Mouse (Mus musculus) MEL (cell line): Measurements from ENCODE around the gene Grm7. TPM values are rescaled to one million over a fixed set of nuclear protein-coding genes. Genes with fewer than 3 reads are reported as not detected.

ENCODE experiments used
- DNase-seq: peaks from one replicate; pipeline ENCODE4 v3.0.0; 2011; ENCODE audit warnings: low read depth, low spot score
- H3K27ac ChIP-seq: 2 replicates; pipeline ENCODE4 v1.5.1; 2012; ENCODE audit warnings: low read depth, mild to moderate bottlenecking, control low read depth, low read length, moderate library complexity; ENCODE audit not compliant: control insufficient read depth
- H3K27me3 ChIP-seq, 2 experiments: fragments of 150-350 bp in 1 of 2; sonication (generic) in 1 of 2; 2 replicates each; pipeline ENCODE4 v1.6.1; 2012; ENCODE audit warnings: low read length in 2 of 2, mild to moderate bottlenecking in 2 of 2, improper control_type of control experiment in 1 of 2, moderate library complexity in 1 of 2; ENCODE audit not compliant: insufficient read depth in 2 of 2, control insufficient read depth in 1 of 2
- H3K36me3 ChIP-seq, 2 experiments: 2 replicates each; pipeline ENCODE4 v1.6.1; 2012 to 2014; ENCODE audit warnings: low read length in 2 of 2, improper control_type of control experiment in 1 of 2, inconsistent platforms in 1 of 2, mild to moderate bottlenecking in 1 of 2; ENCODE audit not compliant: insufficient read depth in 2 of 2, control insufficient read depth in 1 of 2
- H3K4me1 ChIP-seq, 2 experiments: fragments of 150-350 bp in 1 of 2; sonication (generic) in 1 of 2; 2 replicates each; pipeline ENCODE4 v1.6.1; 2012; ENCODE audit warnings: low read length in 2 of 2, improper control_type of control experiment in 1 of 2, mild to moderate bottlenecking in 1 of 2; ENCODE audit not compliant: insufficient read depth in 2 of 2, control insufficient read depth in 1 of 2
- H3K4me3 ChIP-seq, 2 experiments: fragments of 150-350 bp in 1 of 2; sonication (generic) in 1 of 2; 2 replicates each; pipeline ENCODE4 v1.5.1; 2012; ENCODE audit warnings: low read depth in 2 of 2, low read length in 2 of 2, mild to moderate bottlenecking in 2 of 2, moderate library complexity in 2 of 2, control low read depth in 1 of 2, improper control_type of control experiment in 1 of 2; ENCODE audit not compliant: control insufficient read depth in 1 of 2, insufficient read depth in 1 of 2
- H3K79me2 ChIP-seq: 2 replicates; pipeline ENCODE4 v1.6.1; 2012; ENCODE audit warnings: mild to moderate bottlenecking, low read length, moderate library complexity; ENCODE audit not compliant: control insufficient read depth, poor library complexity, insufficient read depth
- H3K9ac ChIP-seq: 2 replicates; pipeline ENCODE4 v1.6.1; 2012; ENCODE audit warnings: low read depth, mild to moderate bottlenecking, control low read depth, low read length, moderate library complexity; ENCODE audit not compliant: control insufficient read depth, poor library complexity, severe bottlenecking
- H3K9me3 ChIP-seq: fragments of 150-350 bp; sonication (generic); replicated peaks from 2 replicates; pipeline ENCODE4 v1.6.1; 2012; ENCODE audit warnings: mild to moderate bottlenecking, low read length, improper control_type of control experiment, moderate library complexity; ENCODE audit not compliant: insufficient read depth
- BHLHE40 ChIP-seq: IDR thresholded peaks from 2 replicates; pipeline ENCODE4 v1.6.1; 2012; ENCODE audit warnings: low read depth, mild to moderate bottlenecking, inconsistent platforms, low read length, improper control_type of control experiment, borderline replicate concordance
- CHD1 ChIP-seq: IDR thresholded peaks from 2 replicates; pipeline ENCODE4 v1.6.1; 2012; ENCODE audit warnings: low read depth, mild to moderate bottlenecking, inconsistent platforms, low read length, improper control_type of control experiment
- CHD2 ChIP-seq: IDR thresholded peaks from 2 replicates; pipeline ENCODE4 v1.6.1; 2011; ENCODE audit warnings: low read length, improper control_type of control experiment
- ELF1 ChIP-seq: IDR thresholded peaks from 2 replicates; pipeline ENCODE4 v1.6.1; 2014; ENCODE audit warnings: low read depth, mild to moderate bottlenecking, inconsistent platforms, low read length, improper control_type of control experiment, moderate library complexity
- EP300 ChIP-seq, 2 experiments: IDR thresholded peaks; 2 replicates each; pipeline ENCODE4 v1.6.1; 2011; ENCODE audit warnings: improper control_type of control experiment in 2 of 2, low read length in 2 of 2, low read depth in 1 of 2, mild to moderate bottlenecking in 1 of 2
- ETS1 ChIP-seq: IDR thresholded peaks from 2 replicates; pipeline ENCODE4 v1.6.1; 2012; ENCODE audit warnings: low read depth, mild to moderate bottlenecking, inconsistent platforms, low read length, improper control_type of control experiment, moderate library complexity
- GATA1 ChIP-seq: IDR thresholded peaks from 2 replicates; pipeline ENCODE4 v1.6.1; 2011; ENCODE audit warnings: low read depth, low read length, improper control_type of control experiment
- HCFC1 ChIP-seq: IDR thresholded peaks from 2 replicates; pipeline ENCODE4 v1.6.1; 2012; ENCODE audit warnings: low read depth, mild to moderate bottlenecking, inconsistent platforms, low read length, improper control_type of control experiment, moderate library complexity
- JUND ChIP-seq: IDR thresholded peaks from 2 replicates; pipeline ENCODE4 v1.6.1; 2011; ENCODE audit warnings: low read depth, mild to moderate bottlenecking, improper control_type of control experiment, low read length
- MAFK ChIP-seq: IDR thresholded peaks from 2 replicates; pipeline ENCODE4 v1.6.1; 2011; ENCODE audit warnings: low read depth, mild to moderate bottlenecking, low read length, improper control_type of control experiment, borderline replicate concordance
- MAX ChIP-seq: IDR thresholded peaks from 2 replicates; pipeline ENCODE4 v1.6.1; 2011; ENCODE audit warnings: low read length, improper control_type of control experiment
- MYB ChIP-seq: IDR thresholded peaks from 2 replicates; pipeline ENCODE4 v1.6.1; 2011; ENCODE audit warnings: mild to moderate bottlenecking, low read depth, low read length, improper control_type of control experiment
- MYC ChIP-seq: IDR thresholded peaks from 2 replicates; pipeline ENCODE4 v1.6.1; 2011; ENCODE audit warnings: low read depth, mild to moderate bottlenecking, low read length, improper control_type of control experiment, moderate library complexity
- NELFE ChIP-seq: IDR thresholded peaks from 2 replicates; pipeline ENCODE4 v1.6.1; 2011; ENCODE audit warnings: low read depth, low read length, improper control_type of control experiment
- NRF1 ChIP-seq: IDR thresholded peaks from 2 replicates; pipeline ENCODE4 v1.6.1; 2014; ENCODE audit warnings: low read depth, mild to moderate bottlenecking, inconsistent platforms, low read length, improper control_type of control experiment, moderate library complexity; ENCODE audit not compliant: poor library complexity, insufficient read depth, severe bottlenecking
- POLR2A ChIP-seq, 2 experiments: IDR thresholded peaks; 2 replicates each; pipeline ENCODE4 v1.6.1; 2011 to 2012; ENCODE audit warnings: low read length in 2 of 2, mild to moderate bottlenecking in 2 of 2, control low read depth in 1 of 2, improper control_type of control experiment in 1 of 2, low read depth in 1 of 2, moderate library complexity in 1 of 2; ENCODE audit not compliant: control insufficient read depth in 1 of 2, insufficient read depth in 1 of 2, poor library complexity in 1 of 2
- POLR2AphosphoS5 ChIP-seq: IDR thresholded peaks from 2 replicates; pipeline ENCODE4 v1.6.1; 2012; ENCODE audit warnings: low read depth, borderline replicate concordance, mild to moderate bottlenecking, inconsistent platforms, low read length, moderate library complexity, mixed read lengths
- RCOR1 ChIP-seq: IDR thresholded peaks from 2 replicates; pipeline ENCODE4 v1.6.1; 2012; ENCODE audit warnings: low read depth, mild to moderate bottlenecking, inconsistent platforms, low read length, improper control_type of control experiment
- SIN3A ChIP-seq: IDR thresholded peaks from 2 replicates; pipeline ENCODE4 v1.6.1; 2012; ENCODE audit warnings: low read length, improper control_type of control experiment, inconsistent platforms
- SMC3 ChIP-seq: IDR thresholded peaks from 2 replicates; pipeline ENCODE4 v1.6.1; 2011; ENCODE audit warnings: low read depth, low read length, improper control_type of control experiment
- TBP ChIP-seq: IDR thresholded peaks from 2 replicates; pipeline ENCODE4 v1.8.0; 2011; ENCODE audit warnings: low read depth, low read length, improper control_type of control experiment
- TCF12 ChIP-seq: IDR thresholded peaks from 2 replicates; pipeline ENCODE4 v1.6.1; 2014; ENCODE audit warnings: low read depth, mild to moderate bottlenecking, inconsistent platforms, low read length, improper control_type of control experiment, moderate library complexity
- UBTF ChIP-seq: IDR thresholded peaks from 2 replicates; pipeline ENCODE4 v1.6.1; 2012; ENCODE audit warnings: low read depth, mild to moderate bottlenecking, inconsistent platforms, low read length, improper control_type of control experiment, moderate library complexity, borderline replicate concordance; ENCODE audit not compliant: insufficient read depth
- USF1 ChIP-seq: IDR thresholded peaks from 2 replicates; pipeline ENCODE4 v1.6.1; 2014; ENCODE audit warnings: low read depth, mild to moderate bottlenecking, inconsistent platforms, low read length, improper control_type of control experiment, moderate library complexity
- USF2 ChIP-seq, 2 experiments: IDR thresholded peaks; 2 replicates each; pipeline ENCODE4 v1.6.1; 2011 to 2012; ENCODE audit warnings: improper control_type of control experiment in 2 of 2, low read length in 2 of 2, borderline replicate concordance in 1 of 2, inconsistent platforms in 1 of 2, low read depth in 1 of 2, mild to moderate bottlenecking in 1 of 2; ENCODE audit not compliant: insufficient read depth in 1 of 2
- polyA plus RNA-seq, 2 experiments: library from polyadenylated mRNA; stranded (reverse) in 1 of 2; unstranded in 1 of 2; fragments of >175 nt in 1 of 2; fragments of >200 nt in 1 of 2; gene quantifications; 2 replicates each; pipeline versions ENCODE4 v1.2.1 to v1.2.4; 2012; ENCODE audit warnings: low replicate concordance in 2 of 2, low read depth in 1 of 2; ENCODE audit not compliant: insufficient read length in 2 of 2, insufficient read depth in 1 of 2, missing spikeins in 1 of 2
- total RNA-seq: library from RNA; depleted of rRNA; stranded (reverse); fragments of 300-350 nt; gene quantifications from 2 replicates; pipeline ENCODE4 v1.2.3, GENCODE M21; 2012

Gene Grm7
- total and polyA plus RNA-seq, 3 experiments = not detected

DNA sequence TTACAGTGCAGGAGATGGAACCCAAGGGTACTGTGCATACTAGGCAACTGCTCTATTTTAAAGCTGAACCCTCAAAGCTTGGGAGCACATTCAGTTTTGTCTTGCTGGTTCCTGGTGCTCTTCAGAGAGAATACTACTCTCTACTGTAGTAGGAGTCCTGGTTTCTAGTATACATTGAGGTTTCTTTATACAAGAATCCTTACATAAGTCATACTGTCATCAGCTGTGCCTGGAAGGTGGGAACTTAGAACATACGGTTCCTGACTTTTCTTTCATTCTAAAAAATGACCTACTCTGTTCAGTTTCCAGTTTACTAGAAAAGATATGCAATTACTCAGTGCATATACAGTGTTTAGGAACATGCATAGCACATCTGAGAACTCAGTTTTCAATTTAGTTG, 449.4 kb downstream of the Grm7 start:
- TF ChIP-seq EP300 (IDR thresholded peaks at IDR 0.05; ENCODE audit: low read depth in 1 of 2, low read length in 2 of 2) (no peak), ETS1 (no peak), ELF1 (no peak), CHD2 (no peak), RCOR1 (no peak), TBP (no peak), USF1 (no peak), GATA1 (no peak)
- H3K4me3 ChIP-seq = no peak overlapping the region
- H3K36me3 ChIP-seq = no peaks in the 10 kb centered on the region
- H3K79me2 ChIP-seq = no peaks in the 10 kb centered on the region
- DNase-seq = no peak
- no peak overlapping the region for H3K27ac ChIP-seq
- no peaks in the 10 kb centered on the region for H3K27me3 ChIP-seq
- no peak overlapping the region for H3K9ac ChIP-seq
- no peaks in the 10 kb centered on the region for H3K9me3 ChIP-seq
- H3K4me1 ChIP-seq = no peaks in the 10 kb centered on the region

DNA sequence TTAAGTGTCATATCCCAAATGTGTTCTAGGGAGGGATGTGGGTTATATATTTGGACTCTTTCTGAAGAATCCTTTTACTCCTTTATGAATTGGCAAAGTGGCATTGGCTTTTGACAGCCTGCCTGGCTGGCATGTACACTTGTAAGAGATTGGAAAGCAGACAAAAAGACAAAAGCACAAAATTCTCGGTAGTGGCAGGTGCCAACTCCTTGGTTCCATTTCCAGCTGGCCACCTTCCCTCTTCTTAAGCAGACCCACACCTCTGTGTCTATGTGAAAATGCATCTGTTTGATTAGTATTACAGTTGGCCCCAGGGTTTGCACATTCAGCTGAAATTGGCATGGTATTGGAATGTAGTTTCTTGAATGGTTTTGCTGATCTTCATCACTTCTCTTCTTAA, 460.1 kb downstream of the Grm7 start:
- no peak overlapping the region for H3K9ac ChIP-seq
- no peak overlapping the region for H3K27ac ChIP-seq
- H3K27me3 ChIP-seq = no peaks in the 10 kb centered on the region
- TF ChIP-seq JUND (no peak), UBTF (no peak), BHLHE40 (no peak), USF2 (IDR thresholded peaks at IDR 0.05; ENCODE audit: borderline replicate concordance in 1 of 2, insufficient read depth in 1 of 2, low read depth in 1 of 2, low read length in 2 of 2) (no peak), MYC (no peak), NRF1 (no peak), POLR2A (IDR thresholded peaks at IDR 0.05; ENCODE audit: control insufficient read depth in 1 of 2, insufficient read depth in 1 of 2, low read depth in 1 of 2, low read length in 2 of 2, poor library complexity in 1 of 2) (no peak), TCF12 (no peak), CHD1 (no peak), SMC3 (no peak), MAFK (no peak), SIN3A (no peak), ETS1 (no peak), POLR2AphosphoS5 (no peak), USF1 (no peak), MAX (no peak), HCFC1 (no peak), NELFE (no peak), MYB (no peak), RCOR1 (no peak)
- H3K36me3 ChIP-seq = no peaks in the 10 kb centered on the region
- DNase-seq = no peak
- no peaks in the 10 kb centered on the region for H3K4me1 ChIP-seq
- H3K9me3 ChIP-seq = no peaks in the 10 kb centered on the region
- H3K79me2 ChIP-seq = no peaks in the 10 kb centered on the region
- no peak overlapping the region for H3K4me3 ChIP-seq
